ENCODE assay signal across 8 mouse cellular contexts in genomic region chr15:12374916-12375315, GRCm38 (mm10). TPM values are rescaled to one million over a fixed set of nuclear protein-coding genes. Genes with fewer than 3 reads are reported as not detected.
DNase-seq lines count a peak whose midpoint lies in the region; ATAC-seq and TF ChIP-seq lines count a peak whose summit lies in the region.

No protein-coding gene starts in this region.

- H3K4me1 ChIP-seq in kidney, postnatal 0 days (replicated peaks; ENCODE audit: insufficient read depth, low read length), result peaks cover 22% of the 10 kb centered on the region
- H3K4me1 ChIP-seq in embryonic facial prominence, embryonic 13.5 days, result peaks cover 34% of the 10 kb centered on the region
- H3K4me1 ChIP-seq in intestine, embryonic 15.5 days (replicated peaks), result peaks cover 13% of the 10 kb centered on the region
- H3K4me1 ChIP-seq in neural tube, embryonic 12.5 days, result peaks cover 8% of the 10 kb centered on the region

- H3K36me3 ChIP-seq in kidney, postnatal 0 days (ENCODE audit: insufficient read depth, low read length), result no peaks in the 10 kb centered on the region
- peaks cover 17% of the 10 kb centered on the region for H3K36me3 ChIP-seq in embryonic facial prominence, embryonic 13.5 days
- H3K36me3 ChIP-seq in intestine, embryonic 15.5 days, result no peaks in the 10 kb centered on the region
- H3K36me3 ChIP-seq in neural tube, embryonic 12.5 days, result no peaks in the 10 kb centered on the region

- H3K27ac ChIP-seq in kidney, postnatal 0 days, result peak overlapping the region; percentile 77; the same call in 1 of the 2 replicates
- no peak overlapping the region for H3K27ac ChIP-seq in embryonic facial prominence, embryonic 13.5 days
- H3K27ac ChIP-seq in intestine, embryonic 15.5 days, result no peak overlapping the region
- no peak overlapping the region for H3K27ac ChIP-seq in neural tube, embryonic 12.5 days
- H3K27ac ChIP-seq in left cerebral cortex, adult 2 months, result no peak overlapping the region

- peak overlapping the region; percentile 3; the same call in 1 of the 2 replicates for H3K4me3 ChIP-seq in kidney, postnatal 0 days (replicated peaks; ENCODE audit: low read depth, low read length)
- H3K4me3 ChIP-seq in embryonic facial prominence, embryonic 13.5 days, result peak overlapping the region; percentile 28
- 0 out of 2 replicates have a peak overlapping the region, but pooled peaks have one; percentile 2 for H3K4me3 ChIP-seq in intestine, embryonic 15.5 days (replicated peaks)
- no peak overlapping the region for H3K4me3 ChIP-seq in neural tube, embryonic 12.5 days
- no peak overlapping the region for H3K4me3 ChIP-seq in left cerebral cortex, adult 2 months

- no peaks in the 10 kb centered on the region for H3K9me3 ChIP-seq in kidney, postnatal 0 days (replicated peaks; ENCODE audit: low read length)
- no peaks in the 10 kb centered on the region for H3K9me3 ChIP-seq in embryonic facial prominence, embryonic 13.5 days
- H3K9me3 ChIP-seq in intestine, embryonic 15.5 days, result no peaks in the 10 kb centered on the region
- H3K9me3 ChIP-seq in neural tube, embryonic 12.5 days, result no peaks in the 10 kb centered on the region

- H3K27me3 ChIP-seq in kidney, postnatal 0 days (ENCODE audit: insufficient read depth, low read length), result no peaks in the 10 kb centered on the region
- H3K27me3 ChIP-seq in embryonic facial prominence, embryonic 13.5 days, result peaks cover 13% of the 10 kb centered on the region
- H3K27me3 ChIP-seq in intestine, embryonic 15.5 days (replicated peaks), result no peaks in the 10 kb centered on the region
- H3K27me3 ChIP-seq in neural tube, embryonic 12.5 days (replicated peaks), result no peaks in the 10 kb centered on the region; the same call in 1 of the 2 replicates

- TF ChIP-seq CTCF in kidney, postnatal 0 days (IDR thresholded peaks at IDR 0.05; ENCODE audit: low read depth), result no peak
- TF ChIP-seq CTCF in left cerebral cortex, adult 2 months (IDR thresholded peaks at IDR 0.05), result no peak

- 69% methylated on average over 18 of the region's 18 CpGs for WGBS in kidney, postnatal 0 days
- 63% methylated on average over 18 of the region's 18 CpGs for WGBS in embryonic facial prominence, embryonic 13.5 days
- 63% methylated on average over 18 of the region's 18 CpGs for WGBS in intestine, embryonic 15.5 days
- 56% methylated on average over 18 of the region's 18 CpGs for WGBS in neural tube, embryonic 12.5 days

- no peak for ATAC-seq in kidney, postnatal 0 days (replicated peaks; ENCODE audit: low FRiP score, low read depth)
- ATAC-seq in embryonic facial prominence, embryonic 13.5 days (ENCODE audit: insufficient number of reproducible peaks, insufficient read depth, low FRiP score, low TSS enrichment, low read depth), result no peak
- ATAC-seq in intestine, embryonic 15.5 days, result no peak
- ATAC-seq in neural tube, embryonic 12.5 days (ENCODE audit: low FRiP score, low read depth), result no peak
- ATAC-seq in erythroid progenitor cell, adult 5-6 weeks (replicated peaks; ENCODE audit: low FRiP score, poor library complexity, severe bottlenecking), result no peak

- intact Hi-C loops in left cerebral cortex, adult 2 months (cut with DNase I), result loop anchor here (5.0 kb wide), 1 partner anchor 127 kb away; no protein-coding TSS in a partner anchor

- DNase-seq in kidney, postnatal 0 days (ENCODE audit: low spot score), result no peak
- no peak for DNase-seq in kidney, adult 8-10 months
- DNase-seq in left cerebral cortex, adult 2 months (ENCODE audit: extremely low spot score in 1 of 2, low spot score in 2 of 2), result no peak
- no peak for DNase-seq in frontal cortex, adult 2 months (ENCODE audit: extremely low spot score in 1 of 2, low spot score in 1 of 2)

- H3K9ac ChIP-seq in kidney, postnatal 0 days (ENCODE audit: low read depth, low read length), result peak overlapping the region; percentile 35; the same call in 1 of the 2 replicates
- peak overlapping the region; percentile 46; the same call in 1 of the 2 replicates for H3K9ac ChIP-seq in embryonic facial prominence, embryonic 13.5 days
- H3K9ac ChIP-seq in intestine, embryonic 15.5 days, result no peak overlapping the region
- H3K9ac ChIP-seq in neural tube, embryonic 12.5 days, result no peak overlapping the region

- H3K4me2 ChIP-seq in kidney, postnatal 0 days (ENCODE audit: low read length), result peak overlapping the region; percentile 47
- H3K4me2 ChIP-seq in embryonic facial prominence, embryonic 13.5 days, result peak overlapping the region; percentile 56
- H3K4me2 ChIP-seq in intestine, embryonic 15.5 days (replicated peaks), result peak overlapping the region; percentile 56
- H3K4me2 ChIP-seq in neural tube, embryonic 12.5 days (replicated peaks), result peak overlapping the region; percentile 58

RNA-seq across cellular contexts. Expression of gene 1810049J17Rik, which starts 53.2 kb away (rescaled TPM):
- 0.45 and 1.9 TPM in 2 replicates for polyA plus RNA-seq in kidney, postnatal 0 days (2015; fragmentation: Nextera tagmentation; extraction: Ambion mirVana)
- not detected in 2 replicates for polyA plus RNA-seq in embryonic facial prominence, embryonic 13.5 days (2015; fragmentation: Nextera tagmentation; extraction: Ambion mirVana)
- 0.69 and 1.8 TPM in 2 replicates for polyA plus RNA-seq in intestine, embryonic 15.5 days (2015; fragmentation: Nextera tagmentation; extraction: Ambion mirVana)
- polyA plus RNA-seq in neural tube, embryonic 12.5 days (2016; fragmentation: Nextera tagmentation; extraction: Ambion mirVana), result 1.5 and 1.6 TPM in 2 replicates
- total RNA-seq in left cerebral cortex, adult 2 months (2021), result 1 to 10 TPM; 1.2 to 2.6 TPM
- total RNA-seq in erythroid progenitor cell, adult 5-6 weeks (2015; ENCODE audit: low replicate concordance), result not detected in 2 replicates
- not detected in 2 replicates for total RNA-seq in erythroid progenitor cell, adult 5-6 weeks (2017; ENCODE audit: low replicate concordance)
- 0.34 TPM in 1 of 2 replicates, not detected in the other for polyA plus RNA-seq in frontal cortex, adult 2 months (2012; rRNA removed)

RNA-seq across cellular contexts. Expression of gene Golph3, which starts 53.7 kb away (rescaled TPM):
- polyA plus RNA-seq in kidney, postnatal 0 days (2015; fragmentation: Nextera tagmentation; extraction: Ambion mirVana), result 88.7 and 95.6 TPM in 2 replicates
- polyA plus RNA-seq in embryonic facial prominence, embryonic 13.5 days (2015; fragmentation: Nextera tagmentation; extraction: Ambion mirVana), result 89.9 and 98.2 TPM in 2 replicates
- 79.5 and 85.1 TPM in 2 replicates for polyA plus RNA-seq in intestine, embryonic 15.5 days (2015; fragmentation: Nextera tagmentation; extraction: Ambion mirVana)
- 96.7 and 98.4 TPM in 2 replicates for polyA plus RNA-seq in neural tube, embryonic 12.5 days (2016; fragmentation: Nextera tagmentation; extraction: Ambion mirVana)
- total RNA-seq in left cerebral cortex, adult 2 months (2021), result 100 to 1,000 TPM; 103 to 108 TPM
- 89.7 and 95.2 TPM in 2 replicates for total RNA-seq in erythroid progenitor cell, adult 5-6 weeks (2015; ENCODE audit: low replicate concordance)
- total RNA-seq in erythroid progenitor cell, adult 5-6 weeks (2017; ENCODE audit: low replicate concordance), result 68.7 and 76.9 TPM in 2 replicates
- polyA plus RNA-seq in frontal cortex, adult 2 months (2012; rRNA removed), result 78.8 and 83.7 TPM in 2 replicates

Comparison
In these comparisons a context has a peak if more than half of its experiments do, and no peak if none do; other contexts are left out.
1. H3K4me3 ChIP-seq: peak in kidney, postnatal 0 days (single experiment), embryonic facial prominence, embryonic 13.5 days (single experiment) and intestine, embryonic 15.5 days (single experiment); none in neural tube, embryonic 12.5 days (single experiment) and left cerebral cortex, adult 2 months (single experiment).
2. H3K9ac ChIP-seq: peak in kidney, postnatal 0 days (single experiment) and embryonic facial prominence, embryonic 13.5 days (single experiment); none in intestine, embryonic 15.5 days (single experiment) and neural tube, embryonic 12.5 days (single experiment).
3. Peak in every context shown above with its lines, with median percentiles within 50 percentile points of each other: H3K4me2 ChIP-seq.